Mouse (Mus musculus): ENCODE data around the gene Peg12.

Gene Peg12

GRCm38 (mm10) chr7:62463878-62464755 lies at the start of gene Peg12:
TSS of gene Peg12 (minus strand) at chr7:62464510.
- no peak for DNase-seq (ENCODE audit: low spot score in 2 of 2)

DNA sequence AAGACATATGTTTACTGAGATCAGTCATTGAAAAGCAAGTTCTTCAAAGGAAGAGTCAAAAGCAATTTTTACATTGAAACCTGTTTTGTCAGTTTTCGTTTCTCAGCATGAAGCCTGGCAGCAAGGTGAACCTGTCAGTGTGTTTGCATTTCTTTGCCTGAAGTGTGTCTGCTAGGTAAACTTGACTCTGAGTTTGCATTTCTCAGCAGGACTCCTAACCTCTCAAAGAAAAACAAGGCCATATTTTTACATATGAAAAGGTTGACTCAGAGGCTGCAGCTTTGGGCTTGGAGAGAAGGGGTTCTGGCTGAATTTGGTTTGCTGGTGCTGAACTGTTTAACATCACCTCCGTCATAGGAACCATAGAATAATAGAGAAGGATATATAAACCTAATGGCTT lies 21.8 kb upstream of the Peg12 start:
- no peak for DNase-seq (ENCODE audit: low spot score in 2 of 2)

GRCm38 (mm10) chr7:62463007-62463877 lies 1.1 kb downstream of the Peg12 start:
- DNase-seq (ENCODE audit: low spot score in 2 of 2) = no peak

DNA sequence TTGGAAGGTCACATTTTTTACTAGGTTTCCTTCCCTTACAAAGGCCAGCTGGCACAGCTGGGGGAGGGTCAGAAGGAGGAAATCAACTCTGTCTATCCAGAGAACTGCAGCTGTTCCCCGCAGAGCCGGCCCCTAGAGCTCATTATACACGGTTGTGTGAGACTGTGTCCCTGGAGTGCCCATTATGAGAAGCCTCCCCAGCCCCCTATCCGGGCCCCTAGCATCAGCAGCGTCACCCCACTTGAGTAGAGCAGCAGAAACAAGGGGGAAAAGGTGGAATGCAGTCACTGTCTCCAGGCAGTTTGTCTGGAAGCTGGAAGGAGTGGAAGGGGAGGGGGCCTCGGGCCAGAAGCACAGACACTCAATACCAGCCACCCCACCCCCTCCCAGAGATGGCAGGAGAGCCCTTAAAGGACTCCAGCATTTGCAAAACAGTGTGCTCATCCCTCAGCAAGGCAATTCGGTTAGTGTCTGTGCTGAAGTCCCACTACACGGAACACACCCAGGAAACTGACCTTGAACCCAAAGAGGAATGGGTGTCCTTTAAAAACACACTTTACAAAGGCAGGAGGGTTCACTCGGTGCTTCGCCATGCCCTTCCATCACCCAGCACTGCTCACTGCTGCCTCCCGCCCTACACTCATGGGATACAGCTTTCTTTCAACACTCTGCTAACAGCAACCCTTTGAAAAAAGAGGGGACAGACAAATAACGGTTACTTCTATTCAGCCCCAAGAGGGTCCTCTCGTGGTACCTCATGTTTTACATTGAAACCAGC lies 1.9 kb downstream of the Peg12 start:
- DNase-seq (ENCODE audit: low spot score in 2 of 2) = no peak

DNA sequence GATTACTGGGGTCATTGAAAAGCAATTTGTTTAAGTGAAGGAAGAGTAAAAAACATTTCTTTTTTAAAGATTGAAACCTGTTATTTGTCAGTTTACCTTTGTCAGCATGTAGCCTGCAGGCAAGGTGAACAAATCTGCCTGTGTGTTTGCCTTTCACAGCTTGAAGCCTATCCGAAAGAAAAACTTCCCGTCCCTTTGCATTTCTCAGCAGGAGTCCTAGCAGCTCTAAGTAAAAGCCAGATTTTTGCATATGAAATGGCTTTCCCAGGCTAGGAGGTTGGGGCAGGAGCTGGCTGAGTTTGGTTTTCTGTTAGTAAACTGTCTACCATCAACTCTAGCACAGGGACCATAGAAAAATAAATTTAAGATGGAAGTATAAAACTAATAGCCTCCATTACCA lies 12.0 kb downstream of the Peg12 start:
- no peak for DNase-seq (ENCODE audit: low spot score in 2 of 2)

GRCm38 (mm10) chr7:62445431-62446165 lies 18.7 kb downstream of the Peg12 start:
- DNase-seq (ENCODE audit: low spot score in 2 of 2) = no peak

DNA sequence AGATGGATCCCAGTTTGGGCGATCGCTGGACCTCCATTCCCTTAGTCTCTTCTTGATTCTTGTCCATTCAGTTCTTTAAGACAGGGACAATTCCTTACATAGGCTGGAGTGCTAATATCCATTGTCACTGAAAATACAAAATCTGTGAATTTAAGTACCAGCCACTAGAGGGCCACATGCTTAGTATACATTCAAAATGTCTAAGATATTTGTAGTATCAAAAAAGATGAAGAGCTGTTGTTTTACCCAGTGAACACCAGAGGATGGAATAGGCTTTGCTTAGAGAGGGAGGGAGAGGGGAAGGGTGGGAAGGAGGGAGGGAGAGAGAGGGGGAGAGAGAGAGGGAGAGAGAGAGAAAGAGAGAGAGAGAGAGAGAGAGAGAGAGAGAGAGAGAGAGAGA lies 27.9 kb downstream of the Peg12 start:
- no peak for DNase-seq (ENCODE audit: low spot score in 2 of 2)

DNA sequence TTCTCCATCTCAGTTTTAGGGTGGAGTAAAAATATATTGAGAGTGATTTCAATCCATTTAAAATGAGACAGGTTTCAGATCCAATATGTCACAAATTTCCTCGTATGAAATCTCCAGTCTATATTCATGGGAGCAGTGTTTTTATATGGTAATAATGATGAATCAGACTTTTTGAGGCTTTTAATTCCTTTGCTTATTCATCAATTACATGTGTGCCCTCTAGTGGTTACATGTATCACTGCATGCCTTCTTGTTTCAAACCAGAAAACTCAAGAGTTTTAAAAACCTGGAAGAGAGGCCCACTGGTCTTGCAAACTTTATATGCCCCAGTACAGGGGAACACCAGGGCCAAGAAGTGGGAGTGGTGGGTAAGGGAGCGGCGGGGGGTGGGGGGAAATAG lies 31.1 kb downstream of the Peg12 start:
- DNase-seq (ENCODE audit: low spot score in 2 of 2) = no peak

DNA sequence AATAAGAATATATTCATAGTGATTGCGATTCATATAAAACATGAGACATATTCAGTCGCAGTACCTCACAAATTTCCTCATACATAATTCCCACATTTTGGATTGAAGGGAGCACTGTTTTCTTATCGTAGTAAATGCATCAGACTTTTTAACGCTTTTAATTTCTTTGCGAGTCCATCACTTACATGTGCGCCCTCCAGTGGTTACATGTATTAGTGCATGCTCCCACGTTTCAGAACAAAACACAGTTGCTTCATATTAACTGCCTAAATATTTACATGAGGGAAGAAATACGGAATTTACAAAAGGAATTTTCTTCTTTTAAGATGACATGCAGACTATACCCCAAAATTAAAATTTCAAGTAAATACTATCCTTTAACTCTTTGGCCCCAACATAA lies 36.0 kb downstream of the Peg12 start:
- peak in 1 of 2 experiments; percentile 3 for DNase-seq (ENCODE audit: low spot score in 2 of 2)

DNA sequence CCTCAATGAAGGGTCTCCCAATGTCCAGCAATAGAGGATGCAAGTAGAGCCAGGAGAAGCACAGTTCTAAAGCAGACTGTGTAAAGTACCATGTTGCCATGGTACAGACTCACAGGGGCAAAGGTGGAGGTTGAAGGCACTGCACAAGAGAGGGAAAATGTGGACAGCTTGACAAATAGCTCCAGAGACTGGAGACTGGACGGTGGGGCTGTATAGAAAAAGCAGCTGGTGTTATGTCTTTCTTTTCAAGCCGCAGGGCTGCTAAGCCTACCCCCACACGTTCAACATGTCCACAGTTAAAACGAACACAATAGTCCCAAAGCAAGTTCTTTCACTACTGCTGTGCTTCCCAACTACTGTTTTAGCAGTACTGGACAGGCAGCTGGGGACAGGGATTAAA lies 41.1 kb downstream of the Peg12 start:
- DNase-seq (ENCODE audit: low spot score in 2 of 2) = no peak

GRCm38 (mm10) chr7:62420566-62420965 lies 43.7 kb downstream of the Peg12 start:
- DNase-seq (ENCODE audit: low spot score in 2 of 2) = no peak

DNA sequence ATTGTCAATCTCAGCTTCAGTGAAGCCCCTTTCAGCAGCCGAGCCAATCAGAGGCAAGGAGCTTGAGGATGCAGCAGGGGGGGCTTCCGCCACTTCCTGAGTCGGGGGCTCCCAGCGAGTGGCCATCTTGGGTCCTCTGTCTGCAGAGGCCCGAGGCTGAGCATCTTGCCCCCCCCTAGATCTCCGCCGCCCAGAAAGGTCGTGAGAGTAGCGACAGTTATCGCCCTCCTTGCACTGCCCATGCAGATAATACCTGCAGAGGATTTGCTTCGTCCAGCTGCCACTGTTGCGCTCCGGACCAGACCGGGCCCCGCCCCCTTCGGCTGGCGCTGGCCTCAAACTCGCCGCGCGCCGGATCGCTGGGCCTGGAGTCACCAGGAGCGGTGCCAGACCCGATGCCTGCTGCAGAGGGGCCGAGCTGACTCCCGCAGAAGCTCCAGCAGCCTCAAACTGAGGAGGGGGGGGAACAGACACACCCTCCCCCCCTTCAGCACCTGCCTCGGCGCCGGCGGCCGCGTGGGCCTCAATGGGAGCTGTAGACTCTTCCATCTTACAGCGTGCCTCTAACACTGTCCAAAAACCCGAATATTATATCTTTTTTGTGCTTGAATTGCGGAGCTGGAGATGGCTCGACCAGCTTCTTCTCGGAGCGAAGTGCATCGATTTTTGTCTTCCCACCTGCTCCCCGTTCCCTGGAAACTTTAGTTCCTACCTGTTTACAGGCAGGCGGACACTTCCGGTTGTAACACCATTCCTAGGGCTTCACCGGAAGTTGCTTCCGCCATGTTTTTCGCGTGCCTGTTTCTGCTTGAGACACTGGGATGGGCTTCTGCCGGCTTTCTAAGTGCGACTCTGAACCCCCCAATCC lies 44.6 kb downstream of the Peg12 start, which contains the start of gene Mkrn3:
TSS of gene Mkrn3 (minus strand) at position 647 of the 868 bp plus-strand sequence.
- DNase-seq (ENCODE audit: low spot score in 2 of 2) = peak in 1 of 2 experiments; percentile 38

DNA sequence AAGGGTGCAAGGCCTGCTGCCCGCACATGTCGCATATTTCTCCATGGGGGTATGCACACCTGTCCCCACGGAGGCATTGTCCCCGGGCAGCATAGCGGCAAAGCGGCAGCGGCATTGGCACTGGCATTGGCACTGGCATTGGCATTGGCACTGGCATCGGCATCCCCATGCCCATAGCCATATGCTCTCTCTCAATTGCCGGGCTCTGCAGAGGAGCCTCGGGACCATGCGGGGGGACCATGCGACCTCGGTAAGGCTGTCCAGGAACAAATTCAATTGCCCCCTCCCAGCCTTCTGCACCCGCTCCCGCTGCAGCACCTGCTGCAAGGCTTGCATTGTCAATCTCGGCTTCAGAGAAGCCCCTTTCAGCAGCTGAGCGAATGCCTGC lies 45.2 kb downstream of the Peg12 start:
- no peak for DNase-seq (ENCODE audit: low spot score in 2 of 2)

DNA sequence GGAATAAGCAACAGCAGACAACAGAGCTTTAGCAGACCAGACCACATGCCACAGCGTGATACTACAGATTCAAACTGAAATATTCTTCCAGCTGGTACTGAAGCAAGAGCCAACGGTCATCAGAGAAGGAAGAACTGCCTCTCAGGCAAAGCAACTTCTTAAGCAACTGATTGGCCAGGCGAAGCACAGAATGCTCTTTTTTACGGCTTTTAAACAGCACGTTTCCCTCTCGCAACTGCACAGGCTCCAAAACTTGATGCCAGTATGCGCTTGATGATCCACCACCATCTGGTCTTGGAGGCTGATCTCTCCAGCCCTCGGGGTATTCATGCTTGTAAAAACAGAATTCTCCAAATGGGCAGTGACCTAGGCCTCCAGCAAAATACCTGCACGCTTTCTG lies 46.0 kb downstream of the Peg12 start:
- no peak for DNase-seq (ENCODE audit: low spot score in 2 of 2)

DNA sequence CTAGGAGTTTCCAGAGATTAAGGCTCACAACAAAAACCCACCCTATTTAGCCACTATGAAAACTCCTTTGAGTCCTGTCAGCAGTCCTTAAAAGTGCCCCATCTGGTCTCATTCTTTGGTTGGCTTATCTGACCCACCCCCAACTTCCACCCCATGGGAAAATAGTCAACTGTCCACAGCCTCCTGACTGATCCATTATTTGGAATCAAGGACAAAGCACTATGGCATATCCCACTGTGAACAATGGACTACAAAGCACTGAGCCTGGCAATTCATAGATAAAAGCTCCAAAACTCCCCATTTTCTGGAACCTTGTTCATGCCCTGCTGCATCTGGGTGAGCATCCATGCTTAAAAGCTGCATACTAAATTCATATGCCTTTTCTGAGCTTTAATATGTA lies 48.1 kb downstream of the Peg12 start:
- no peak for DNase-seq (ENCODE audit: low spot score in 2 of 2)

DNA sequence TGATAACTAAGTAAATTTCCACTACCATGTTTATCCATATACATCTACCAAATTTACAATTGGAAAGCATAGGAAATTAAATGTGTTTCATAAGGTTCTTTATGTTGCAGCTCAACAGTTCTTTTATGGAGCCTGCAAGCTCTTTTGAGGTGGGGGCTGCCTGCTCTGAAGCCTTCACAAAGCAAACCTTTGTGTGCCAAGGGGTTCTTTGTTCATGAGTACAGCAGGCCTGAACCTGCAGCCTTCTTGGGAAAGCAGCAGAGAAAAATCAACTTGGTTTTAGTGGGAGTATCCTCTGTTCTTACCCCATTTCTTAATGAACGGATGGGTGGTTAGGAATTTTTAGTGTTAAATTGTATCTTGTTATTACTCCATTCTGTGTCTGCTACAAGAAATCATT lies 49.1 kb downstream of the Peg12 start:
- DNase-seq (ENCODE audit: low spot score in 2 of 2) = no peak

Data from left cerebral cortex, adult 9 months (tissue).